In genomic region chr15:84631560-84631959, GRCm38 (mm10) we compare ENCODE assay signal across 9 mouse cellular contexts. TPM values are rescaled to one million over a fixed set of nuclear protein-coding genes. Genes with fewer than 3 reads are reported as not detected.
DNase-seq lines count a peak whose midpoint lies in the region; ATAC-seq and TF ChIP-seq lines count a peak whose summit lies in the region.
"Had no signal": no experiment of that assay in that cellular context is flagged by ENCODE, and none has a peak within 500 bp of the region (broad histone marks: within the 10 kb centered on the region; RNA-seq: fewer than 3 reads in every experiment).

No protein-coding gene starts in this region.

- 1% methylated on average over 7 of the region's 7 CpGs for whole genome bisulfite sequencing in forebrain, embryonic 12.5 days
- 0% methylated on average over 7 of the region's 7 CpGs for WGBS in hindbrain, embryonic 13.5 days

- in situ Hi-C loops in ES-E14 (cut with MboI; ENCODE audit: low sequenced_read_pairs in 2 of 2, unreplicated experiment in 2 of 2) = loop anchor here in 1 of 2 experiments (5.0 kb wide), 1 partner anchor 94 kb away; no protein-coding TSS in a partner anchor

- DNase-seq in ES-E14 (ENCODE audit: low read depth, low spot score) = peak; percentile 74
- DNase-seq in c-Kit-positive CD71-positive TER-119-positive erythroid progenitor cells, embryonic 14.5 days (ENCODE audit: low spot score) = peak; percentile 59
- DNase-seq in layer of hippocampus, adult 9-11 months = peak; percentile 54
- peak; percentile 66 to 77 for DNase-seq in lung, postnatal 4 days
- peak; percentile 68 for DNase-seq in right cerebral cortex, adult 18-20 months
- peak; percentile 54 to 58 for DNase-seq in urinary bladder, adult 18-20 months (ENCODE audit: low spot score in 2 of 2)

- no peaks in the 10 kb centered on the region for H3K4me1 ChIP-seq in ES-E14 (ENCODE audit: control insufficient read depth in 2 of 2, insufficient read depth in 2 of 2, low read length in 2 of 2, poor library complexity in 1 of 2)
- peaks cover 9% of the 10 kb centered on the region for H3K4me1 ChIP-seq in forebrain, embryonic 12.5 days
- peaks cover 15% of the 10 kb centered on the region for H3K4me1 ChIP-seq in hindbrain, embryonic 13.5 days (replicated peaks)

- H3K36me3 ChIP-seq in ES-E14 (ENCODE audit: control insufficient read depth, insufficient read depth, low read length, poor library complexity, severe bottlenecking) = no peaks in the 10 kb centered on the region
- no peaks in the 10 kb centered on the region for H3K36me3 ChIP-seq in forebrain, embryonic 12.5 days (replicated peaks)
- no peaks in the 10 kb centered on the region for H3K36me3 ChIP-seq in hindbrain, embryonic 13.5 days
- H3K36me3 ChIP-seq: heart, embryonic 15.5 days had no signal

- no peaks in the 10 kb centered on the region for H3K9me3 ChIP-seq in ES-E14 (ENCODE audit: control insufficient read depth, insufficient read depth, low read depth, low read length)
- H3K9me3 ChIP-seq in forebrain, embryonic 12.5 days = no peaks in the 10 kb centered on the region
- no peaks in the 10 kb centered on the region for H3K9me3 ChIP-seq in hindbrain, embryonic 13.5 days
- H3K9me3 ChIP-seq: heart, embryonic 15.5 days had no signal

- peak; percentile 42; the same call in 1 of the 2 replicates for ATAC-seq in forebrain, embryonic 12.5 days (ENCODE audit: low FRiP score)
- peak; percentile 70 for ATAC-seq in hindbrain, embryonic 13.5 days (ENCODE audit: low FRiP score)

- no peak overlapping the region for H3K9ac ChIP-seq in ES-E14 (ENCODE audit: insufficient read depth, low read depth, low read length, poor library complexity, severe bottlenecking)
- no peak overlapping the region for H3K9ac ChIP-seq in forebrain, embryonic 12.5 days
- H3K9ac ChIP-seq in hindbrain, embryonic 13.5 days = no peak overlapping the region
- H3K9ac ChIP-seq: heart, embryonic 15.5 days had no signal

- H3K4me3 ChIP-seq in ES-E14 (ENCODE audit: insufficient read depth in 1 of 2, low read depth in 1 of 2, low read length in 2 of 2, poor library complexity in 1 of 2, severe bottlenecking in 1 of 2) = no peak overlapping the region
- no peak overlapping the region for H3K4me3 ChIP-seq in forebrain, embryonic 12.5 days (replicated peaks)
- H3K4me3 ChIP-seq in hindbrain, embryonic 13.5 days = no peak overlapping the region
- H3K4me3 ChIP-seq: heart, embryonic 15.5 days had no signal

- H3K4me2 ChIP-seq in forebrain, embryonic 12.5 days = no peak overlapping the region
- no peak overlapping the region for H3K4me2 ChIP-seq in hindbrain, embryonic 13.5 days
- H3K4me2 ChIP-seq: heart, embryonic 15.5 days had no signal

- H3K27me3 ChIP-seq in forebrain, embryonic 12.5 days = no peaks in the 10 kb centered on the region
- 0 out of 2 replicates have a peak, but pooled peaks cover 14% of the 10 kb centered on the region for H3K27me3 ChIP-seq in hindbrain, embryonic 13.5 days

- no peak overlapping the region for H3K27ac ChIP-seq in ES-E14 (ENCODE audit: insufficient read depth, low read depth, low read length, poor library complexity, severe bottlenecking)
- no peak overlapping the region for H3K27ac ChIP-seq in forebrain, embryonic 12.5 days
- no peak overlapping the region for H3K27ac ChIP-seq in hindbrain, embryonic 13.5 days
- H3K27ac ChIP-seq: heart, embryonic 15.5 days had no signal

TF ChIP-seq in ES-E14, 5 proteins besides CTCF, POLR2A, EP300 and RAD21:
- TF ChIP-seq CHD2 (IDR thresholded peaks at IDR 0.05; ENCODE audit: low read depth, low read length) (no peak), ZC3H11A (IDR thresholded peaks at IDR 0.05; ENCODE audit: borderline replicate concordance, low read depth, low read length) (peak; percentile 97), HCFC1 (IDR thresholded peaks at IDR 0.05; ENCODE audit: borderline replicate concordance, insufficient read depth, low read length) (no peak)
TF ChIP-seq in ES-E14: peak in this region for 1.

RNA-seq across cellular contexts. Expression of gene Prr5, which starts 37.9 kb away (rescaled TPM):
- total RNA-seq in ES-E14 (2012; rRNA removed) = 7.3 and 11.6 TPM in 2 replicates
- polyA plus RNA-seq in forebrain, embryonic 12.5 days (2016; fragmentation: Nextera tagmentation; extraction: Ambion mirVana) = 7.6 and 10.1 TPM in 2 replicates
- polyA plus RNA-seq in hindbrain, embryonic 13.5 days (2015; fragmentation: Nextera tagmentation; extraction: Ambion mirVana) = 18.3 and 19.6 TPM in 2 replicates
